Mouse (Mus musculus) thymus, adult 2 months (tissue): ENCODE data around the gene Thrap3.

Source experiments
- CTCF ChIP-seq: fragments of 200-500 bp; IDR thresholded peaks from 2 replicates; pipeline ENCODE4 v1.5.1; 2012; ENCODE audit warnings: mild to moderate bottlenecking, control low read depth, low read length, moderate library complexity, borderline replicate concordance; ENCODE audit not compliant: control insufficient read depth, poor library complexity, insufficient read depth; ENCODE audit errors: extremely low read depth
- POLR2A ChIP-seq: fragments of 200-500 bp; IDR thresholded peaks from 2 replicates; pipeline ENCODE4 v1.6.1; 2012; ENCODE audit warnings: mild to moderate bottlenecking, low read length, control low read depth, moderate library complexity; ENCODE audit not compliant: control insufficient read depth, poor library complexity, insufficient read depth; ENCODE audit errors: extremely low read depth

DNA sequence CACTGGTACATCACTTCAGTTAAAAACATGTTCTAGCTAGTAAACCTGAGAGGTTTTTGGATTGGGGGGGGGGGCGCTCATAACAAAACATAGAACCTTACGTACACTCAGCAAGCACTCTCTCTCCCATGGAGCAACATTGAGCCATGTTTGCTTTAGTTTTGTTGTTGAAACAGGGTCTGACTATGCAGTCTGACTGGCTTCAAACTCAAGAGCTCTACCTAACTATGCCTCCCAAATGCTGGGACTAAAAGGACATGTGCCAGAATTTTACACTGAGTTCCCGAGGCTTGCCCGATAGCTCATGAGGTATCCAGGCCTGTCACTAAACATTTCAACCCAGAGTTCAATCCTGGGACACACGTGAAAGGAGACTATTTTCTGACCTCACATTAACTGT, 19.5 kb downstream of the Thrap3 start:
- TF ChIP-seq CTCF (no peak), POLR2A (no peak)
